Mouse (Mus musculus): Measurements from ENCODE around the gene Cish. TPM values are rescaled to one million over a fixed set of nuclear protein-coding genes. Genes with fewer than 3 reads are reported as not detected.

Cish gene
- polyA plus RNA-seq, 1 experiment = 7.0 TPM

DNA sequence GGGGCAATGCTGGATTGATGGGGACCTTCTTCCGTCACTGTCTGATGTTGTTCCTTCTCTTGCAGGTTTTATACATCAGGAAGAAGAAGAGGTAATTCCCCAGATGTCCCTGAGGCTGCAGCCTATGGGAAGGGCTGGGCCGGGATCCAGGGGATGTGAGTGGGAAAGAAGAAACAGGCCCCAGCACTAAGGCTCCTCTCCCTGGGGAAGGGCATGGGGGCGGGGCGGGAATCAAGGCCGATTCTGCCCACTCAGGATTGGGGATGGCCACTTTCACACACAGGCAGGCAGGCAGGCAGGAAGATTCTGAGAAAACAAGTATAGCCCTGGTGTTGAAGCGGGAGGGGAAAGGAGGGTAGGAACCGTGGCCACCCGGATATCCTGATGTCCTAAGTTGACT is 50.3 kb downstream of the Cish start:
- TF ChIP-seq POLR2A (IDR thresholded peaks at IDR 0.05; ENCODE audit: borderline replicate concordance, control insufficient read depth, low read depth, low read length) (no peak), CTCF (IDR thresholded peaks at IDR 0.05; ENCODE audit: control insufficient read depth, insufficient read depth, low read length) (no peak)
- Histone ChIP-seq H3K4me1 (ENCODE audit: control insufficient read depth, insufficient read depth, low read length) (no peaks in the 10 kb centered on the region), H3K4me3 (replicated peaks; ENCODE audit: control insufficient read depth, low read depth, low read length) (no peak overlapping the region), H3K27ac (ENCODE audit: control insufficient read depth, insufficient read depth, low read depth, low read length, poor library complexity) (no peak overlapping the region)
- WGBS = 85% methylated on average over 8 of the region's 8 CpGs

GRCm38 (mm10) chr9:107347586-107348183 is 51.9 kb downstream of the Cish start:
- no peak for TF ChIP-seq POLR2A (IDR thresholded peaks at IDR 0.05; ENCODE audit: borderline replicate concordance, control insufficient read depth, low read depth, low read length)
- no peak for TF ChIP-seq CTCF (IDR thresholded peaks at IDR 0.05; ENCODE audit: control insufficient read depth, insufficient read depth, low read length)
- H3K27ac ChIP-seq (ENCODE audit: control insufficient read depth, insufficient read depth, low read depth, low read length, poor library complexity) = no peak overlapping the region
- whole genome bisulfite sequencing = 68% methylated on average over 9 of the region's 9 CpGs
- H3K4me1 ChIP-seq (ENCODE audit: control insufficient read depth, insufficient read depth, low read length) = no peaks in the 10 kb centered on the region
- H3K4me3 ChIP-seq (replicated peaks; ENCODE audit: control insufficient read depth, low read depth, low read length) = no peak overlapping the region

- Histone ChIP-seq H3K27ac (ENCODE audit: control insufficient read depth, insufficient read depth, low read depth, low read length, poor library complexity) (no peak overlapping the region), H3K4me1 (ENCODE audit: control insufficient read depth, insufficient read depth, low read length) (no peaks in the 10 kb centered on the region), H3K4me3 (replicated peaks; ENCODE audit: control insufficient read depth, low read depth, low read length) (no peak overlapping the region)
- TF ChIP-seq CTCF (IDR thresholded peaks at IDR 0.05; ENCODE audit: control insufficient read depth, insufficient read depth, low read length) = no peak
- no peak for TF ChIP-seq POLR2A (IDR thresholded peaks at IDR 0.05; ENCODE audit: borderline replicate concordance, control insufficient read depth, low read depth, low read length)
- 63% methylated on average over 7 of the region's 7 CpGs for WGBS
Measured at GRCm38 (mm10) chr9:107349321-107349720, 53.5 kb downstream of the Cish start.

Other genes starting within 250 kb of the Cish start
- gene Dock3, start 64.1 kb upstream of the Cish start, polyA plus RNA-seq (2011; ENCODE audit: insufficient read depth, insufficient read length, low replicate concordance, missing spikeins) = 0.83 TPM in 1 of 2 replicates, not detected in the other
- 16.9 and 46.9 TPM in 2 replicates for gene Mapkapk3, start 6.1 kb upstream of the Cish start, polyA plus RNA-seq (2011; ENCODE audit: insufficient read depth, insufficient read length, low replicate concordance, missing spikeins)
- 18.2 and 30.2 TPM in 2 replicates for gene Hemk1, start 42.3 kb downstream of the Cish start, polyA plus RNA-seq (2011; ENCODE audit: insufficient read depth, insufficient read length, low replicate concordance, missing spikeins)
- gene 6430571L13Rik, start 44.6 kb downstream of the Cish start, polyA plus RNA-seq (2011; ENCODE audit: insufficient read depth, insufficient read length, low replicate concordance, missing spikeins) = not detected in 2 replicates
- not detected in 2 replicates for gene Cacna2d2, start 103.6 kb downstream of the Cish start, polyA plus RNA-seq (2011; ENCODE audit: insufficient read depth, insufficient read length, low replicate concordance, missing spikeins)
- 2.2 and 6.6 TPM in 2 replicates for gene Tmem115, start 237.9 kb downstream of the Cish start, polyA plus RNA-seq (2011; ENCODE audit: insufficient read depth, insufficient read length, low replicate concordance, missing spikeins)
- gene Cyb561d2, start 246.2 kb downstream of the Cish start, polyA plus RNA-seq (2011; ENCODE audit: insufficient read depth, insufficient read length, low replicate concordance, missing spikeins) = 6.0 and 10.3 TPM in 2 replicates
- gene Nprl2, start 246.2 kb downstream of the Cish start, polyA plus RNA-seq (2011; ENCODE audit: insufficient read depth, insufficient read length, low replicate concordance, missing spikeins) = 9.3 and 24.6 TPM in 2 replicates

All from bone marrow, adult 2 months (tissue).